Mouse (Mus musculus) lung, embryonic 16.5 days (tissue): ENCODE data around the gene Acvr1b. TPM values are rescaled to one million over a fixed set of nuclear protein-coding genes. Genes with fewer than 3 reads are reported as not detected.

Source experiments
- ATAC-seq: fragments of 200-750 bp; cut with Nextera tagmentation; 2 replicates; pipeline ENCODE4 v1.8.0; 2017; ENCODE audit warnings: low read depth, mild to moderate bottlenecking, moderate library complexity
- H3K27ac ChIP-seq: fragments of 300-500 bp; sonication (generic); 2 replicates; pipeline ENCODE4 v1.5.1; 2014; ENCODE audit warnings: mild to moderate bottlenecking, control low read depth, low read length
- H3K27me3 ChIP-seq: fragments of 300-500 bp; sonication (generic); 2 replicates; pipeline ENCODE4 v1.6.1; 2014; ENCODE audit warnings: low read depth, low read length, mixed read lengths; ENCODE audit not compliant: control insufficient read depth, insufficient read depth
- H3K36me3 ChIP-seq: fragments of 300-500 bp; sonication (generic); 2 replicates; pipeline ENCODE4 v1.6.1; 2014; ENCODE audit warnings: low read length; ENCODE audit not compliant: control insufficient read depth, insufficient read depth
- H3K4me1 ChIP-seq: fragments of 300-500 bp; sonication (generic); replicated peaks from 2 replicates; pipeline ENCODE4 v1.6.1; 2014; ENCODE audit warnings: low read length, mixed read lengths; ENCODE audit not compliant: control insufficient read depth, insufficient read depth
- H3K4me2 ChIP-seq: fragments of 300-500 bp; sonication (generic); 2 replicates; pipeline ENCODE4 v1.6.1; 2014; ENCODE audit warnings: low read depth, low read length, control low read depth
- H3K4me3 ChIP-seq: fragments of 300-500 bp; sonication (generic); 2 replicates; pipeline ENCODE4 v1.5.1; 2014; ENCODE audit warnings: mild to moderate bottlenecking, low read length, control low read depth
- H3K9ac ChIP-seq: fragments of 300-500 bp; sonication (generic); 2 replicates; pipeline ENCODE4 v1.6.1; 2014; ENCODE audit warnings: low read length, control low read depth
- H3K9me3 ChIP-seq: fragments of 300-500 bp; sonication (generic); 2 replicates; pipeline ENCODE4 v1.6.1; 2016; ENCODE audit warnings: low read length; ENCODE audit not compliant: control insufficient read depth
- WGBS: fragments of 180-500 bp; shearing (Covaris S2); extraction: QIAGEN DNeasy Blood & Tissue Kit; methylation state at CpG from one replicate; pipeline ENCODE4 v1.1.7; 2014; 5-methylcytosine and 5-hydroxymethylcytosine counted together
- polyA plus RNA-seq: library from polyadenylated mRNA; unstranded; fragments of >200 nt; fragmentation: Nextera tagmentation; extraction: Ambion mirVana; gene quantifications from 2 replicates; pipeline ENCODE4 v1.2.1, GENCODE M21; 2015

The Acvr1b gene
- polyA plus RNA-seq, 1 experiment from 2014 or later, result 6.8 TPM

- 51% methylated on average over 3 of the region's 3 CpGs for WGBS
- H3K4me2 ChIP-seq, result peak overlapping the region; percentile 16; the same call in 1 of the 2 replicates
- peak overlapping the region; percentile 44; the same call in 1 of the 2 replicates for H3K9ac ChIP-seq
- H3K9me3 ChIP-seq, result no peaks in the 10 kb centered on the region
- no peak overlapping the region for H3K4me3 ChIP-seq
- H3K27ac ChIP-seq, result peak overlapping the region; percentile 99
- no peaks in the 10 kb centered on the region for H3K27me3 ChIP-seq
- ATAC-seq, result peak; percentile 34
- peaks cover 35% of the 10 kb centered on the region for H3K36me3 ChIP-seq
- peaks cover 49% of the 10 kb centered on the region for H3K4me1 ChIP-seq
Observed at GRCm38 (mm10) chr15:101233183-101233582, 59.3 kb downstream of the Acvr1b start.

GRCm38 (mm10) chr15:101233641-101234275, 59.9 kb downstream of the Acvr1b start:
- H3K4me1 ChIP-seq, result peaks cover 46% of the 10 kb centered on the region
- no peaks in the 10 kb centered on the region for H3K27me3 ChIP-seq
- H3K4me2 ChIP-seq, result peak overlapping the region; percentile 16; the same call in 1 of the 2 replicates
- peak overlapping the region; percentile 44; the same call in 1 of the 2 replicates for H3K9ac ChIP-seq
- H3K9me3 ChIP-seq, result no peaks in the 10 kb centered on the region
- 23% methylated on average over 11 of the region's 11 CpGs for WGBS
- H3K36me3 ChIP-seq, result peaks cover 34% of the 10 kb centered on the region
- H3K4me3 ChIP-seq, result no peak overlapping the region
- ATAC-seq, result peak; percentile 83
- H3K27ac ChIP-seq, result peak overlapping the region; percentile 99

- H3K4me1 ChIP-seq, result peaks cover 45% of the 10 kb centered on the region
- peak overlapping the region; percentile 36 for H3K4me2 ChIP-seq
- H3K4me3 ChIP-seq, result no peak overlapping the region
- H3K9ac ChIP-seq, result peak overlapping the region; percentile 48; the same call in 1 of the 2 replicates
- no peaks in the 10 kb centered on the region for H3K9me3 ChIP-seq
- peaks cover 24% of the 10 kb centered on the region for H3K36me3 ChIP-seq
- no peak for ATAC-seq
- H3K27ac ChIP-seq, result peak overlapping the region; percentile 99
- 43% methylated on average over 10 of the region's 10 CpGs for WGBS
- no peaks in the 10 kb centered on the region for H3K27me3 ChIP-seq
Observed at GRCm38 (mm10) chr15:101234611-101235341, 60.9 kb downstream of the Acvr1b start.

- H3K9me3 ChIP-seq, result no peaks in the 10 kb centered on the region
- 0 out of 2 replicates have a peak overlapping the region, but pooled peaks have one; percentile 10 for H3K4me3 ChIP-seq
- 16% methylated on average over 5 of the region's 5 CpGs for WGBS
- peaks cover 45% of the 10 kb centered on the region for H3K4me1 ChIP-seq
- peaks cover 18% of the 10 kb centered on the region for H3K36me3 ChIP-seq
- ATAC-seq, result no peak
- peak overlapping the region; percentile 48; the same call in 1 of the 2 replicates for H3K9ac ChIP-seq
- H3K4me2 ChIP-seq, result peak overlapping the region; percentile 36
- H3K27me3 ChIP-seq, result no peaks in the 10 kb centered on the region
- peak overlapping the region; percentile 99 for H3K27ac ChIP-seq
Observed at GRCm38 (mm10) chr15:101235342-101235698, 61.5 kb downstream of the Acvr1b start.

- Histone ChIP-seq H3K27me3 (no peaks in the 10 kb centered on the region), H3K9ac (peak overlapping the region; percentile 45), H3K4me2 (peak overlapping the region; percentile 36), H3K27ac (peak overlapping the region; percentile 99), H3K4me3 (no peak overlapping the region), H3K9me3 (no peaks in the 10 kb centered on the region), H3K4me1 (peaks cover 45% of the 10 kb centered on the region), H3K36me3 (peaks cover 13% of the 10 kb centered on the region)
- 14% methylated on average over 12 of the region's 12 CpGs for WGBS
- ATAC-seq, result peak; percentile 24; the same call in 1 of the 2 replicates
Observed at GRCm38 (mm10) chr15:101235728-101236327, 62.0 kb downstream of the Acvr1b start.

GRCm38 (mm10) chr15:101236878-101237277, 63.0 kb downstream of the Acvr1b start:
- Histone ChIP-seq H3K9ac (no peak overlapping the region), H3K4me1 (peaks cover 48% of the 10 kb centered on the region), H3K4me3 (no peak overlapping the region), H3K36me3 (peaks cover 3% of the 10 kb centered on the region), H3K27ac (0 out of 2 replicates have a peak overlapping the region, but pooled peaks have one; percentile 40), H3K27me3 (no peaks in the 10 kb centered on the region), H3K9me3 (no peaks in the 10 kb centered on the region), H3K4me2 (no peak overlapping the region)
- no peak for ATAC-seq
- WGBS, result 12% methylated on average over 3 of the region's 3 CpGs

GRCm38 (mm10) chr15:101238885-101239511, 65.1 kb downstream of the Acvr1b start:
- peak; percentile 18; the same call in 1 of the 2 replicates for ATAC-seq
- H3K9ac ChIP-seq, result peak overlapping the region; percentile 55
- H3K27ac ChIP-seq, result no peak overlapping the region
- H3K36me3 ChIP-seq, result no peaks in the 10 kb centered on the region
- H3K4me2 ChIP-seq, result peak overlapping the region; percentile 57
- peaks cover 33% of the 10 kb centered on the region for H3K4me1 ChIP-seq
- WGBS, result 4% methylated on average over 27 of the region's 28 CpGs
- H3K9me3 ChIP-seq, result no peaks in the 10 kb centered on the region
- no peaks in the 10 kb centered on the region for H3K27me3 ChIP-seq
- peak overlapping the region; percentile 26 for H3K4me3 ChIP-seq

GRCm38 (mm10) chr15:101239821-101240220, 66.0 kb downstream of the Acvr1b start:
- peaks cover 33% of the 10 kb centered on the region for H3K4me1 ChIP-seq

More at GRCm38 (mm10) chr15:101239821-101240220, 66.0 kb downstream of the Acvr1b start:
- H3K9ac ChIP-seq, result no peak overlapping the region
- no peak overlapping the region for H3K4me3 ChIP-seq
- H3K9me3 ChIP-seq, result no peaks in the 10 kb centered on the region
- H3K36me3 ChIP-seq, result no peaks in the 10 kb centered on the region
- no peak overlapping the region for H3K27ac ChIP-seq
- 61% methylated on average over 8 of the region's 8 CpGs for WGBS
- no peak overlapping the region for H3K4me2 ChIP-seq
- ATAC-seq, result no peak
- no peaks in the 10 kb centered on the region for H3K27me3 ChIP-seq
